Mouse (Mus musculus) 416B (cell line): ENCODE results near the gene Ugt1a1.

ENCODE experiments used
- DNase-seq: peaks from one replicate; pipeline ENCODE4 v3.0.0; 2011; ENCODE audit warnings: low read depth

Ugt1a1 gene

GRCm38 (mm10) chr1:88258881-88259642 lies 47.3 kb downstream of the Ugt1a1 start:
- peak; percentile 54 for DNase-seq

GRCm38 (mm10) chr1:88259643-88260024 lies 47.9 kb downstream of the Ugt1a1 start:
- no peak for DNase-seq

GRCm38 (mm10) chr1:88260114-88260513 lies 48.4 kb downstream of the Ugt1a1 start:
- DNase-seq, result no peak

- DNase-seq, result peak; percentile 60
Measured at GRCm38 (mm10) chr1:88260604-88261377, 49.0 kb downstream of the Ugt1a1 start.

GRCm38 (mm10) chr1:88261706-88262105 lies 49.9 kb downstream of the Ugt1a1 start:
- no peak for DNase-seq

GRCm38 (mm10) chr1:88262255-88262654 lies 50.5 kb downstream of the Ugt1a1 start:
- peak; percentile 99 for DNase-seq

GRCm38 (mm10) chr1:88262961-88263360 lies 51.2 kb downstream of the Ugt1a1 start:
- DNase-seq, result no peak

GRCm38 (mm10) chr1:88263778-88264177 lies 52.0 kb downstream of the Ugt1a1 start:
- DNase-seq, result no peak

- DNase-seq, result no peak
Measured at GRCm38 (mm10) chr1:88264237-88264868, 52.6 kb downstream of the Ugt1a1 start.

- DNase-seq, result no peak
Measured at GRCm38 (mm10) chr1:88264869-88265240, 53.1 kb downstream of the Ugt1a1 start.

GRCm38 (mm10) chr1:88266123-88266522 lies 54.4 kb downstream of the Ugt1a1 start:
- no peak for DNase-seq

- no peak for DNase-seq
Measured at GRCm38 (mm10) chr1:88267489-88267888, 55.7 kb downstream of the Ugt1a1 start.

- no peak for DNase-seq
Measured at GRCm38 (mm10) chr1:88268070-88268469, 56.3 kb downstream of the Ugt1a1 start.
